Mouse (Mus musculus) neural tube, embryonic 11.5 days (tissue): ENCODE results near the gene Mfsd12. TPM values are rescaled to one million over a fixed set of nuclear protein-coding genes. Genes with fewer than 3 reads are reported as not detected.
A peak's percentile ranks its signal among the peaks of the same experiment; 100 is the strongest.

Source experiments
- ATAC-seq: fragments of 200-750 bp; cut with Nextera tagmentation; 2 replicates; pipeline ENCODE4 v1.8.0; 2017; ENCODE audit warnings: moderate number of reproducible peaks, mild to moderate bottlenecking, moderate TSS enrichment, moderate library complexity; ENCODE audit not compliant: insufficient read depth, low FRiP score, low TSS enrichment
- DNase-seq: peaks from one replicate; pipeline ENCODE4 v3.0.0-alpha.2; 2015; ENCODE audit warnings: low spot score
- H3K27ac ChIP-seq: fragments of 300-500 bp; sonication (generic); 2 replicates; pipeline ENCODE4 v1.5.1; 2014; ENCODE audit warnings: low read depth, mild to moderate bottlenecking, low read length
- H3K27me3 ChIP-seq: fragments of 300-500 bp; sonication (generic); 2 replicates; pipeline ENCODE4 v1.6.1; 2014; ENCODE audit warnings: mild to moderate bottlenecking, low read length, mixed read lengths; ENCODE audit not compliant: control insufficient read depth, insufficient read depth
- H3K36me3 ChIP-seq: fragments of 300-500 bp; sonication (generic); 2 replicates; pipeline ENCODE4 v1.6.1; 2014; ENCODE audit warnings: mild to moderate bottlenecking, low read length, moderate library complexity, mixed read lengths; ENCODE audit not compliant: control insufficient read depth, insufficient read depth
- H3K4me1 ChIP-seq: fragments of 300-500 bp; sonication (generic); 2 replicates; pipeline ENCODE4 v1.6.1; 2014; ENCODE audit warnings: low read length, mixed read lengths; ENCODE audit not compliant: control insufficient read depth, insufficient read depth
- H3K4me2 ChIP-seq: fragments of 300-500 bp; sonication (generic); 2 replicates; pipeline ENCODE4 v1.6.1; 2014; ENCODE audit warnings: low read depth, mild to moderate bottlenecking, moderate library complexity
- H3K4me3 ChIP-seq: fragments of 300-500 bp; sonication (generic); 2 replicates; pipeline ENCODE4 v1.5.1; 2014; ENCODE audit warnings: low read depth, low read length
- H3K9ac ChIP-seq: fragments of 300-500 bp; sonication (generic); 2 replicates; pipeline ENCODE4 v1.6.1; 2014; ENCODE audit warnings: mild to moderate bottlenecking, low read length
- H3K9me3 ChIP-seq: fragments of 300-500 bp; sonication (generic); 2 replicates; pipeline ENCODE4 v1.6.1; 2016; ENCODE audit warnings: low read length; ENCODE audit not compliant: control insufficient read depth
- WGBS: fragments of 180-500 bp; shearing (Covaris S2); extraction: QIAGEN DNeasy Blood & Tissue Kit; methylation state at CpG from one replicate; pipeline ENCODE4 v1.1.7; 2014; 5-methylcytosine and 5-hydroxymethylcytosine counted together
- polyA plus RNA-seq: library from polyadenylated mRNA; unstranded; fragments of >200 nt; fragmentation: Nextera tagmentation; extraction: Ambion mirVana; gene quantifications from 2 replicates; pipeline ENCODE4 v1.2.1, GENCODE M21; 2014

Mfsd12 gene
- polyA plus RNA-seq, 1 experiment from 2014 or later, result 5.3 TPM

DNA sequence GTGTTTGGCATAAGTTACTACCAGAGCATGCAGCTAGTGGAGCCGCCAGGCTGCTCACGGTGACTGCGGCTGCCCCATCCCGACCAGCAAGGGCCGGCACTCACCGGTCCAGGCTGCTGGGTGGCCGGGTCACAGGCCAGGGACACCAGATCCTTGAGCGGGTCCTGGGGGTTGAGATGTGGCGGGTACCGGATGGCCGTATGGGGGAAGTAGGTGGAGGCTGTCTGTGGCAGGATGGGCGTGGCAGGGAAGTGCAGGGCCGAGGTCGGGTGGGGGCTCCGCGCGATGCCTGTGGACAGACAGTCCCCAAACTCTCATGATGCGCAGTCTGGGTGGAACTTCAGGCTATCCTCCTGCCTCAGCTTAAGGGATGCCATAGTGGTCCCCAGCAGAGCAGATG is 47.4 kb downstream of the Mfsd12 start:
- no peaks in the 10 kb centered on the region for H3K9me3 ChIP-seq
- DNase-seq (no peak), ATAC-seq (no peak)
- WGBS, result 46% methylated on average over 15 of the region's 18 CpGs
- H3K36me3 ChIP-seq, result no peaks in the 10 kb centered on the region
- H3K27ac ChIP-seq, result no peak overlapping the region
- no peak overlapping the region for H3K9ac ChIP-seq
- peaks cover 70% of the 10 kb centered on the region for H3K4me1 ChIP-seq
- peaks cover 27% of the 10 kb centered on the region for H3K27me3 ChIP-seq
- no peak overlapping the region for H3K4me3 ChIP-seq
- no peak overlapping the region for H3K4me2 ChIP-seq

DNA sequence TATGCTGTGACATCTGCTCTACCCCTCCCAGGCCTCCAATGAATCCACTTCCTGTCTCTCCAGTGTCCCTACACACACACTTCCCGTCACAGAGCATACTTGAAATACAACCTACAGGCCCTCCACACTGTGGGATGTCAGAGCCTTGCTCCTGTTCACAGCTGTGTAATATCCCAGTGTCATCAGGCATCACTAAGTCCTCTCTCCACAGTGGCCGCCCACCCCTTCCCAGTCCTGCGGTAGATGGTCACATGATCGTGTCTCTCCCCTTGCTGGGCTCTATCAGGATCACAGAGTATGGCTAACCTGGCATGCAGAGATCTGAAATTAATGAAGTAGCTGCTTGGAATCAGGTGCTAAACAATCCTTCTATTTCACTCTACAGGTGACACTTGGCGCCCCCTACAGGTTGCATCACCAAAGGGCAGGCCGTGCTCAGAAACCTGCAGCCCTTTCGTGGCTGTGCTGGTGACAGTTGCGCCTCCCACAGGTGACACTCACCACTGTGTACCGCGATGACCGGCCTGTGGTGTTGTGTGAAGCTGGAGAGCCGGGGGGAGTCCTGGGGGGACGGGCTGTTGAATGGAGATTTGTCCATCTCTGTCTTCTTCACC is 48.4 kb downstream of the Mfsd12 start:
- Histone ChIP-seq H3K9ac (no peak overlapping the region), H3K4me3 (no peak overlapping the region), H3K9me3 (no peaks in the 10 kb centered on the region), H3K36me3 (no peaks in the 10 kb centered on the region), H3K27me3 (peaks cover 22% of the 10 kb centered on the region), H3K4me2 (no peak overlapping the region), H3K27ac (no peak overlapping the region), H3K4me1 (peaks cover 63% of the 10 kb centered on the region)
- DNase-seq (no peak), ATAC-seq (no peak)
- 46% methylated on average over 13 of the region's 13 CpGs for WGBS

DNA sequence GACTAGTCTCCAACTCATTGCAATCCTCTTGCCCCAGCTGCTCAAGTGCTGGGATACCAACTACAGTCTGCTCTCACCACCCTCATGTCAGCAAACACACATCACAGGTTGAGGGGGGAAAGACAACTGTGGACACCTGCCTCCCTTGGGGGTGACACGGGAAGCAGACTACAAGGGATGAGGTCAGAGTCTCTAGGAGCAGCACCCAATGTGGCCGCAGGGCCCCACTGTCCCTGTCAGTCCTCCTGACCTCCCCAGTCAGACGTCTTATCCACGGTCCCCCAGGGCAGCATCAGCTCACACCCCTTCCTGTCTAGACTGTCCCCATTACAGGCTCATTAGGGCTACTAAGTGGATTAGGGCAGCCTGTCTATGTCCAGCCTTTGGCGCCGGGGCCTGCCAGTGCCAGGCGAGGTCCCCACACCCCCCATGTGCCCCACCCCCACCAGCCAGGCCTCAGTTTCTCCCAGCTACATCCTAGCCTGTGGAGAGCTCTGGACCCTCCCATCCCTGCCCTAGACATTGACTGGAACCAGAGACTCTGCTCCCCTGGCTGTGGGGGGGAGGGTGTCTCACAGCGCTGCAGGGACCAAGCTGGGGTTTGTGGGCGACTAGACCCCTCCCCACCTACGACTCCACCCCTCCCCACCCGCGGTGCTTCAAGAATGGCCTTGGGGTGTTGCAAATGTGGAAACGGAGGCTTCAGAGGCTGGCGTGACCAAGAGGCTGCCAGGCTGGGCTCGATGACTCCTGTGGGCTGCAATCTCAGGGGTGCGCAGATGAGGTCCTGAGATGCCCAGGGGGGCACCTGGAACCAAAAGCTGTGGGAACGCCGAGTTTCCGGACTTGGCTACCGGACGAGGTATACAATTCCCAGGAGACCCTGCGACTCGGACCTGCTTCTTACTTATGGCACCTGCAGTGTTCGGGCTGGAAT is 49.5 kb downstream of the Mfsd12 start:
- no peak overlapping the region for H3K27ac ChIP-seq
- 22% methylated on average over 24 of the region's 24 CpGs for WGBS

DNA sequence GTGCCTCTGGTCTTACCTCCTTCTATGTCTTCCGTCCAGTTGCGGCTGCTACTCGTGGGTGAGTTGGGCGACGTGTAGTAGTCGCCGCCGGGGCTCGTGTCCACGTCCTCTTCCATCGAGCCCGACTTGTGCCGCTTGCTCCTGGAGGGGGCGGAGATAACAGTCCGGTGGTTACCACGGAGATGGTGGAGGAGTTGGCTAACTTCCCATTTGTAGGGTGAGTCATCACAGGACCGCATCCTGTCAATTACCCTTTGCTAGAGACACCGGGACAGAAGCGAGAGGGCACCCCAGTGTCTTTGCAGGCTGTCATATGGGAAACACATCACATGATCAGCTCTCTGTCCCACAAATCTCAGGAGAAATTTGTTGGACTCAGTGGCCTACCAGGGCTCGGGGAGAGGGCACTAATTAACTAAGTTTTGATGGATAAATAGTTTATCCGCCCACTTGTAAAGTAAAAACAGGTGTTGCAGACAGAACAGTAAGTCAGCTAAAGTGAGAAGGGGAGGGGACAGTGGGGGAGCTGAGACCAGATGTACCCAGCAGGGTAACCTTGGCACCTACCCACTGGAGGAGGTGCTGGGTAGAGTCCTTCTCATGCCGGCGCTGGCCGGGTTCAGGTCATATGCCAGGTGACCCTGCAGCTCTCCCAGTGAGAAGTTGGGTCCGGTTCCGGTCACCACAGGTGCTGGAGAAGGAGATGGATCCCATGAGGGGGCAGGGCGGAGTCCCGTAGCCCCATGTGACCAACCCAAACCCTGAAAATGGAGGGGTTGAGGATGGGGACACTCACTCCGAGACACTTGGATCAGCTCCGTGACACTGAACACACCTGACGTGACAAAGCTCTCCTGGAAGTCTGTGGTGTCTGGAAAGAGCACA is 50.5 kb downstream of the Mfsd12 start:
- Histone ChIP-seq H3K4me2 (peak overlapping the region; percentile 33), H3K36me3 (no peaks in the 10 kb centered on the region), H3K27me3 (peaks cover 22% of the 10 kb centered on the region), H3K4me1 (peaks cover 56% of the 10 kb centered on the region), H3K9me3 (no peaks in the 10 kb centered on the region), H3K9ac (no peak overlapping the region), H3K27ac (no peak overlapping the region), H3K4me3 (peak overlapping the region; percentile 15; the same call in 1 of the 2 replicates)
- no peak for ATAC-seq
- WGBS, result 21% methylated on average over 31 of the region's 31 CpGs
- peak; percentile 62 for DNase-seq

More for the DNA sequence above, 49.5 kb downstream of the Mfsd12 start:
- Histone ChIP-seq H3K36me3 (no peaks in the 10 kb centered on the region), H3K4me2 (peak overlapping the region; percentile 33), H3K27me3 (peaks cover 22% of the 10 kb centered on the region), H3K9me3 (no peaks in the 10 kb centered on the region), H3K9ac (peak overlapping the region; percentile 26; the same call in 1 of the 2 replicates), H3K4me3 (peak overlapping the region; percentile 15), H3K4me1 (peaks cover 59% of the 10 kb centered on the region)
- no peak for DNase-seq
- ATAC-seq, result no peak

DNA sequence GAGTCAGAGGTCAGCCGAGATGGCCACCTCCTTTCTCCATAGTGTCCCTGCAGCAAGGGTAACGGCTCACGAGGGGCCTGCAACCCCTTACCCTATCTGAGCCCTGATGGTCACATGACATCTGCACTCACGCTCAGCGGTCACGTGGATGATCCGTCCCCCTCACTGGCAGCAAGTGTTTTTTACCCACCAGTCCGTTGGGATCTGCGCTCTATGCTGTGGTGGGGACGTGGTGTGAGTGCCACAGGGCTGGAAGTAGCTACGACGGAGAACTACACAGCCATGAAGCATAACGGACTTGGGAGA is 51.1 kb downstream of the Mfsd12 start:
- H3K9me3 ChIP-seq, result no peaks in the 10 kb centered on the region
- no peak overlapping the region for H3K4me2 ChIP-seq
- H3K36me3 ChIP-seq, result no peaks in the 10 kb centered on the region
- no peak overlapping the region for H3K4me3 ChIP-seq
- ATAC-seq (no peak), DNase-seq (no peak)
- H3K4me1 ChIP-seq, result peaks cover 50% of the 10 kb centered on the region
- peaks cover 22% of the 10 kb centered on the region for H3K27me3 ChIP-seq
- no peak overlapping the region for H3K27ac ChIP-seq
- H3K9ac ChIP-seq, result no peak overlapping the region
- WGBS, result 38% methylated on average over 13 of the region's 13 CpGs

DNA sequence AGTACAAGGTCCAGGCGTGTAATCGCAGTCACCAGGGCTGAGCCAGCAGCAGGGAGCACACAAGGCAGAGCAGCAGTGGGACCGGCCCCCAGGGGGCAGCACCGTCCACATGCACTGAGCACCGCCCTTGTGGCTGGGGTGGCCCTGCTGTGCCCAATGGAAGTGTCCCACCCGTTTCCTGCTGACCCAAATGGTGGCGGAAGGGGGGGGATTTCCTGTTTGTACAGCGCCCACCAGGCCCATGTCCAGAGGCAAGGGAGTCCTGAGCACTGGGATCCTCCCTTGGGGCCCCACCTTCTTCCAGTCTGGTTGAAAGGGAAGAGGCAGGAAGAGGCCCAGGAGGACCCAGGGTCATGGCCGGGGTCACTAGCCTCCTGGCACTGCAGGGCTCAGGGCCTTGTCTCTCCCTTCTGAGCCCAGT is 51.6 kb downstream of the Mfsd12 start:
- H3K9ac ChIP-seq, result no peak overlapping the region
- no peak overlapping the region for H3K4me3 ChIP-seq
- H3K27ac ChIP-seq, result no peak overlapping the region
- DNase-seq (peak; percentile 83), ATAC-seq (peak; percentile 52; the same call in 1 of the 2 replicates)
- H3K4me1 ChIP-seq, result peaks cover 51% of the 10 kb centered on the region
- H3K4me2 ChIP-seq, result no peak overlapping the region; the same call in 1 of the 2 replicates
- 13% methylated on average over 9 of the region's 9 CpGs for whole genome bisulfite sequencing
- H3K9me3 ChIP-seq, result no peaks in the 10 kb centered on the region
- H3K27me3 ChIP-seq, result peaks cover 22% of the 10 kb centered on the region
- H3K36me3 ChIP-seq, result no peaks in the 10 kb centered on the region

DNA sequence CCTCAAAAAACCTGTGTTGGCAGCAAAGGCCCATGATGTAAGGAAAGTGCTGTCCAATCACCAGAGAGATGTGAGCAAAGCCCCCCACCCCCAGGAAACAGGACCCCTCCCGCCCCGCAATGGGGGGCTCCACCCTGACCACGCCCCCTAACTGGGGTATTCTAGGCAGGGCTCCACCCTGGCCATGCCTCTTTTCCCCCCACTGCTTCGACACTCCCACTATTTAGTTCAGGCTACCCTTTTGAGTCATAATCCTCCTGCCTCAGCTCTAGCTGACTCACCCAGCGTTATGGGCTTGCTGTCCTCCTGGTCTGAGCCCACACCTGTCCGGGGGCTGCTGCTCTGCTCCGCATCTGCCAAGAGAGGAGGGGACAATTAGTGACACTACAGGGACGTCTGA is 52.0 kb downstream of the Mfsd12 start:
- H3K27ac ChIP-seq, result peak overlapping the region; percentile 56
- DNase-seq (no peak), ATAC-seq (no peak)
- H3K27me3 ChIP-seq, result peaks cover 22% of the 10 kb centered on the region
- peak overlapping the region; percentile 23 for H3K4me2 ChIP-seq
- no peak overlapping the region for H3K4me3 ChIP-seq
- peak overlapping the region; percentile 7; the same call in 1 of the 2 replicates for H3K9ac ChIP-seq
- 9% methylated on average over 8 of the region's 8 CpGs for WGBS
- H3K36me3 ChIP-seq, result no peaks in the 10 kb centered on the region
- H3K9me3 ChIP-seq, result no peaks in the 10 kb centered on the region
- peaks cover 49% of the 10 kb centered on the region for H3K4me1 ChIP-seq

DNA sequence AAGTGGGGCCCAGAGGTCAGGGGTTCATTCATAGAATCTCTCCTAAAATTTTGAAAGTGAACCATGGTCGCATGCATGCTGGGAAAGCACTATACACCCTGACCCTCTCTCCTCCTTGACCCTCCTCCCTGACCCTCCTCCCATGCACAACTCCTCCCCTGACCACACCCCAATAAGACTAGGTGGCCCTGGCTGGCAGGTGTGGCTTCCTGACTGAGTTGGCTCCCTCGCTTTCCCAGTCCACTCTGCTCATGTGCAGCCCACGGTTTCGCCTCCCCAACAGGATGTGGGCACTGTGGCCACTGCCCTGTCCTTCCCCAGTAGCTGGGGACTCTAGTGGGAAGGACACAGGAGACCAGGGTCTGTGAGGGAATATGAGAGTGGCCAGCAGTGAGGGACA is 53.1 kb downstream of the Mfsd12 start:
- no peak overlapping the region for H3K9ac ChIP-seq

More for the DNA sequence above, 53.1 kb downstream of the Mfsd12 start:
- WGBS, result 65% methylated on average over 4 of the region's 4 CpGs
- Histone ChIP-seq H3K27me3 (peaks cover 17% of the 10 kb centered on the region), H3K36me3 (no peaks in the 10 kb centered on the region), H3K27ac (peak overlapping the region; percentile 56; the same call in 1 of the 2 replicates), H3K4me3 (no peak overlapping the region), H3K4me1 (peaks cover 53% of the 10 kb centered on the region), H3K9me3 (no peaks in the 10 kb centered on the region), H3K4me2 (0 out of 2 replicates have a peak overlapping the region, but pooled peaks have one; percentile 7)
- ATAC-seq, result no peak
- DNase-seq, result no peak
